Mouse (Mus musculus): ENCODE measurements around the gene Ldlrad3.

The Ldlrad3 gene

GRCm38 (mm10) chr2:102185069-102185950, 875 bp downstream of the Ldlrad3 start:
- peak; percentile 50 for DNase-seq

GRCm38 (mm10) chr2:102183720-102184480, 2.3 kb downstream of the Ldlrad3 start:
- peak; percentile 61 for DNase-seq

- no peak for DNase-seq
Measured at GRCm38 (mm10) chr2:102181459-102181858, 4.7 kb downstream of the Ldlrad3 start.

GRCm38 (mm10) chr2:102176434-102176772, 9.8 kb downstream of the Ldlrad3 start:
- DNase-seq = no peak

- DNase-seq = no peak
Measured at GRCm38 (mm10) chr2:102175741-102176433, 10.3 kb downstream of the Ldlrad3 start.

DNA sequence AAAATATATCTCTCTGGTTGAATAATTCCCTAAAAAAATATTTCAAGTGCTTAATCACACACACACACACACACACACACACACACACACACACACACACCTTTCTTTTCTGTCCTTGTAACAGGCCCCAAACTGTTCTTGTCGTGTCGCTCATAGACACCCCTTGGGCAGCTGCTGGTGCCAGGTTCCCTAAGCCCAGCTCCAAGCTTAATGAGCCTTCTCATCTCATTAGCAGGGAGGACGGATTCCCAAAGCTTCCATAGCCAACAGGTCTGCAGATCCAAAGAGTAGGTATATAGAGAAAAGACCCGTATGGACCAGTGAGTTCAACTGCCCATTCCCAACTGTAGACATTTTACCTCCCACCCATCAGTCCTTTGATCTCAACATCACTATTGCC, 13.7 kb downstream of the Ldlrad3 start:
- DNase-seq = no peak

- no peak for DNase-seq
Measured at GRCm38 (mm10) chr2:102166550-102167325, 19.4 kb downstream of the Ldlrad3 start.

DNA sequence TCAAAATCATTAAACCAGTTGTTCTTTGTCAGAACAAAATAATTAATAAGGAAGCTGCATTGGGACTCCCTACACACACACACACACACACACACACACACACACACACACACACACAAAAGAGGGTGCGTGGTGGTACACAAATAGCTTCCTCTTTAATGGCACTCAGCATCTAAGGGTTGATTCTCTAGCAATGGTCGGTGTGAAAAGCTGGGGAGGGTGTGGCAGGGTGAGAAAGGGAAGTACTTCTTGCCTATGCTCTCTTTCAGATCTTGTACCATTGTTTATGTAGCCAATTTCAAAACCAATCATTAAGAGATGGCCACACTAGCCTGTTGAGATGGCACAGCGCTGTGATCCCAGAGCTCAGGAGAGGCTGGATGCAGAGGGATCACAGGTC, 23.1 kb downstream of the Ldlrad3 start:
- DNase-seq = no peak

GRCm38 (mm10) chr2:102157555-102157954, 28.6 kb downstream of the Ldlrad3 start:
- DNase-seq = no peak

- no peak for DNase-seq
Measured at GRCm38 (mm10) chr2:102157010-102157409, 29.2 kb downstream of the Ldlrad3 start.

- no peak for DNase-seq
Measured at GRCm38 (mm10) chr2:102156460-102156859, 29.7 kb downstream of the Ldlrad3 start.

- DNase-seq = no peak
Measured at GRCm38 (mm10) chr2:102155306-102156015, 30.7 kb downstream of the Ldlrad3 start.

GRCm38 (mm10) chr2:102154771-102155211, 31.4 kb downstream of the Ldlrad3 start:
- no peak for DNase-seq

- DNase-seq = no peak
Measured at GRCm38 (mm10) chr2:102154328-102154727, 31.9 kb downstream of the Ldlrad3 start.

- DNase-seq = no peak
Measured at GRCm38 (mm10) chr2:102153516-102153915, 32.7 kb downstream of the Ldlrad3 start.

DNA sequence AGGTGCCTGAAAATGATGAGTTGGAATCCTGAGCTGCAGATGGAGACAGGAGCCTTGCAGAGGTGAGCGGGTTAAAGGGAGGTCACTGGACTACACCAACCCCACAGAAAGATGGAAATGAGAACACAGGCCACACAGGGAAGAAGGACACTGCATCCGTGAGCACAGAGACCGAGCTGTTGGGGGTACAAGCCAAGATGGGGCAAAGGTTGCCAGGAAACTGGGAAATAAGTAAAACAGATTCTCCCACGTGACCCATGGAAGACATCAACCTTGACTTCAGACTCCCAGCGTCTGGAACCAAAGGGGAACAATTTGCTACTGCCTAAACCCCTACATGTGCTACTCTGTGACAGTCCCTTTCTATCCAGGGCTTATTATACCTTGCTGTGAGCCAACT, 33.3 kb downstream of the Ldlrad3 start:
- no peak for DNase-seq

DNA sequence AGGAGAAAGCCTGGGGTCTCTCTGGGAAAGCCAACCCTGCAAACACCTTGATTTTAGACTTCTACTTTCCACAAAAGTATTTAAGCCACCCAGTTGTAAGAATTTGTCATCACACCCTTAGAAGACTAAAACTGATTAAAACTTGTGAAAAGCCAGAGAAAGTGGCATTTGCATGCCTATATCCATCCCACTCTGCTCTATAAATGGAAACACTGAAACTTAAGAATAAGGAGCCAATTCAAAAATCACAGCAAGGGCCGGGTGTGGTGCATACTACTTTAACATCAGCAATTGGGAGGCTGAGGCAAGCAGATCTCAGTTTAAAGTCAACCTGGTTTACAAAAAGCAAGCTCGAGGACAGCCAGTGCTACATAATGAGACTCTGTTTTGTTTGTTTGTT, 37.1 kb downstream of the Ldlrad3 start:
- no peak for DNase-seq

DNA sequence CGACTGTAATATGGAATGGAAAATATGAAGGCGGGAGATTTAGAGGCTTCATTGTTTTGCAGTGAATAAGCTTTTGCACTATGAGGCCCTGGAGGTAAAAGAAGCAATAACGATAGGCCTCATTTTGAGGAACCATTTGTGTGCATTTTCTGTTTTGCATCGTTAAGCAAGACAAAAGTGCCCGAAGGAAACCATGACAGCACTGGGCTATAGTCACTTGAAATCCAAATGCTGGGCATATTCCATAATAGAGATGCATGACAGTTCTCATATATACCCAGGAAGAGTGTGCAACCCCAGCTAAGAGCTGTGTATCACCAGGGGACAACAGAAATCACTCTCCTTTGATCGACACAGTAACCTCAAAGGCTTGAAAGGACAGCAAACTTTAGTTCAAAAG, 38.1 kb downstream of the Ldlrad3 start:
- DNase-seq = no peak

- DNase-seq = no peak
Measured at GRCm38 (mm10) chr2:102147561-102147960, 38.6 kb downstream of the Ldlrad3 start.

- DNase-seq = no peak
Measured at GRCm38 (mm10) chr2:102146386-102146785, 39.8 kb downstream of the Ldlrad3 start.

GRCm38 (mm10) chr2:102145036-102145435, 41.1 kb downstream of the Ldlrad3 start:
- DNase-seq = no peak

GRCm38 (mm10) chr2:102144311-102144710, 41.9 kb downstream of the Ldlrad3 start:
- no peak for DNase-seq

Data from thymus, postnatal 4 days (tissue).